Mouse (Mus musculus) liver, embryonic 14.5 days (tissue): Measurements from ENCODE around the gene Rrp15. TPM values are rescaled to one million over a fixed set of nuclear protein-coding genes. Genes with fewer than 3 reads are reported as not detected.

Experiments used
- ATAC-seq: fragments of 200-750 bp; cut with Nextera tagmentation; 2 replicates; pipeline ENCODE4 v1.8.0; 2017; ENCODE audit warnings: moderate number of reproducible peaks, mild to moderate bottlenecking, moderate library complexity; ENCODE audit not compliant: insufficient read depth
- DNase-seq, 3 experiments: peaks; one replicate each; pipeline ENCODE4 v3.0.0-alpha.2; 2012 to 2013; ENCODE audit warnings: low read depth in 3 of 3, low spot score in 3 of 3
- H3K27ac ChIP-seq: fragments of 300-500 bp; sonication (generic); 2 replicates; pipeline ENCODE4 v1.5.1; 2014; ENCODE audit warnings: moderate library complexity, mild to moderate bottlenecking, control low read depth, inconsistent platforms
- H3K27me3 ChIP-seq: fragments of 300-500 bp; sonication (generic); 2 replicates; pipeline ENCODE4 v1.6.1; 2014; ENCODE audit warnings: mild to moderate bottlenecking, low read length, moderate library complexity; ENCODE audit not compliant: control insufficient read depth, insufficient read depth
- H3K36me3 ChIP-seq: fragments of 300-500 bp; sonication (generic); replicated peaks from 2 replicates; pipeline ENCODE4 v1.6.1; 2014; ENCODE audit warnings: low read depth; ENCODE audit not compliant: control insufficient read depth, insufficient read depth
- H3K4me1 ChIP-seq, 2 experiments: fragments of 200-500 bp in 1 of 2; fragments of 300-500 bp in 1 of 2; sonication (generic) in 1 of 2; replicated peaks; 2 replicates each; pipeline ENCODE4 v1.6.1; 2012 to 2014; ENCODE audit warnings: antibody characterized with exemption in 1 of 2, inconsistent platforms in 1 of 2, low read length in 1 of 2; ENCODE audit not compliant: control insufficient read depth in 2 of 2, insufficient read depth in 2 of 2
- H3K4me2 ChIP-seq: fragments of 300-500 bp; sonication (generic); 2 replicates; pipeline ENCODE4 v1.6.1; 2014; ENCODE audit warnings: low read depth, mild to moderate bottlenecking, control low read depth, moderate library complexity
- H3K4me3 ChIP-seq, 2 experiments: fragments of 200-500 bp in 1 of 2; fragments of 300-500 bp in 1 of 2; sonication (generic) in 1 of 2; 2 replicates each; pipeline ENCODE4 v1.5.1; 2012 to 2014; ENCODE audit warnings: low read depth in 2 of 2, low read length in 2 of 2, mild to moderate bottlenecking in 2 of 2, control low read depth in 1 of 2, inconsistent platforms in 1 of 2, moderate library complexity in 1 of 2; ENCODE audit not compliant: insufficient read depth in 1 of 2
- H3K9ac ChIP-seq: fragments of 300-500 bp; sonication (generic); replicated peaks from 2 replicates; pipeline ENCODE4 v1.6.1; 2014; ENCODE audit warnings: mild to moderate bottlenecking, control low read depth, moderate library complexity
- H3K9me3 ChIP-seq: fragments of 300-500 bp; sonication (generic); 2 replicates; pipeline ENCODE4 v1.6.1; 2016; ENCODE audit warnings: low read length, mixed read lengths; ENCODE audit not compliant: control insufficient read depth
- CTCF ChIP-seq: IDR thresholded peaks from 2 replicates; pipeline ENCODE4 v1.5.1; 2016; ENCODE audit warnings: antibody characterized with exemption, low read depth, control low read depth
- EP300 ChIP-seq: IDR thresholded peaks from 2 replicates; pipeline ENCODE4 v1.6.1; 2016; ENCODE audit warnings: antibody characterized with exemption, low read depth
- WGBS: fragments of 180-500 bp; shearing (Covaris S2); extraction: QIAGEN DNeasy Blood & Tissue Kit; methylation state at CpG from one replicate; pipeline ENCODE4 v1.1.7; 2014; ENCODE audit not compliant: insufficient replicate concordance; 5-methylcytosine and 5-hydroxymethylcytosine counted together
- polyA plus RNA-seq, 2 experiments: library from polyadenylated mRNA; depleted of rRNA in 1 of 2; stranded (reverse) in 1 of 2; unstranded in 1 of 2; fragments of >200 nt; fragmentation: Nextera tagmentation in 1 of 2; extraction: Ambion mirVana in 1 of 2; gene quantifications; 2 replicates each; pipeline versions ENCODE4 v1.2.1 to v1.2.3; 2012 to 2014

Rrp15 gene
- polyA plus RNA-seq, 2 experiments: 21.7 to 29.1 TPM

GRCm38 (mm10) chr1:186675263-186675662, 73.9 kb downstream of the Rrp15 start:
- no peak overlapping the region for H3K27ac ChIP-seq
- no peak overlapping the region for H3K4me3 ChIP-seq
- no peaks in the 10 kb centered on the region for H3K27me3 ChIP-seq
- no peaks in the 10 kb centered on the region for H3K36me3 ChIP-seq
- H3K4me1 ChIP-seq: no peaks in the 10 kb centered on the region
- WGBS: 71% methylated on average over 6 of the region's 6 CpGs
- no peak overlapping the region for H3K9ac ChIP-seq
- no peaks in the 10 kb centered on the region for H3K9me3 ChIP-seq
- DNase-seq (no peak), ATAC-seq (no peak)
- TF ChIP-seq CTCF: no peak
- TF ChIP-seq EP300: no peak
- H3K4me2 ChIP-seq: no peak overlapping the region

DNA sequence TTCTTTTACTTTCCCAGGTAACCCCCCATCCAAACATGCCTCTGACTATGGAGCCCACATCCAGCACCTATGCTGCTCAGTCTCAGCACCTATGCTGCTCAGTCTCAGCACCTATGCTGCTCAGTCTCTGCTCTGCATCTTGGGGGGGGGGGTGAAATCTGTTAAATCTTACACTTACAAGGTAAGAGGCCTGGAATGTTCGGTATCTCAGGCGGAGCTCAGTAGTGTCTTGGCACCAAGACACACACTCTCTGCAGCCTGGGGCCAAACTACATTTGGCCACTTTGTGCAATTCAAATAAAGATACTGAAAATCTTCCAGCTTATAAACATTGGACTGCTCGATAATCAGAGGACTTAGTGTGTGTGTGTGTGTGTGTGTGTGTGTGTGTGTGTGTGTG, 74.5 kb downstream of the Rrp15 start:
- Histone ChIP-seq H3K4me2 (no peak overlapping the region), H3K4me1 (no peaks in the 10 kb centered on the region), H3K4me3 (no peak overlapping the region), H3K27ac (no peak overlapping the region), H3K36me3 (no peaks in the 10 kb centered on the region), H3K9me3 (no peaks in the 10 kb centered on the region), H3K27me3 (no peaks in the 10 kb centered on the region), H3K9ac (no peak overlapping the region)
- no peak for ATAC-seq
- TF ChIP-seq CTCF (no peak), EP300 (no peak)
- WGBS: 65% methylated on average over 3 of the region's 3 CpGs
- no peak for DNase-seq

DNA sequence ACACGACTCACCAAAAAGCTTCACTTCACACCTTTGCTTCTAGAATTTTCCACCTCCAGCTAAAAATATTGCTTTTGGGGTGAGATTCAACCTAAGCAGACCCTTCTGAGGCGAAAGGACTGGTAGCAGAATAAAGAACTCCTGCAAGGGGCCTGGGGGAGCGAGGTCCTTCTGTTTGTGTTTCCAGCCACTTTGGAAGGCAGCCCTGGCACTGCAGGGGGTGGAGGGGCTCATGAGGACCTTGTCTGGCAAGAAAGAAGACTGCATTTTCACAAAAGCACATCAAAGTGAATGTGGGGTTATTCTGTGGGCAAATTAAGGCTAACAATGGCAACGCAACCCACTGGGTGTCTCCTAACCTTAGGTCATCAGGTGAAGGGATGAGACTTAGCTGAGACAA, 76.0 kb downstream of the Rrp15 start:
- no peaks in the 10 kb centered on the region for H3K27me3 ChIP-seq
- no peak overlapping the region for H3K9ac ChIP-seq
- no peak for ATAC-seq
- WGBS: 69% methylated on average over 4 of the region's 4 CpGs
- H3K9me3 ChIP-seq: no peaks in the 10 kb centered on the region
- H3K4me2 ChIP-seq: no peak overlapping the region
- DNase-seq: no peak
- H3K27ac ChIP-seq: no peak overlapping the region
- no peaks in the 10 kb centered on the region for H3K36me3 ChIP-seq
- no peak overlapping the region for H3K4me3 ChIP-seq
- H3K4me1 ChIP-seq: no peaks in the 10 kb centered on the region
- TF ChIP-seq EP300 (no peak), CTCF (no peak)

Other genes with a start within 250 kb of the Rrp15 start
- 0.11 and 0.21 TPM in 2 replicates for gene Tgfb2, start 43.4 kb downstream of the Rrp15 start, polyA plus RNA-seq (2012; rRNA removed)
- gene Tgfb2, start 43.4 kb downstream of the Rrp15 start, polyA plus RNA-seq (2014; fragmentation: Nextera tagmentation; extraction: Ambion mirVana): 0.66 and 1.3 TPM in 2 replicates
- gene D1Pas1, start 218.1 kb upstream of the Rrp15 start, polyA plus RNA-seq (2012; rRNA removed): not detected in 2 replicates
- not detected in 2 replicates for gene D1Pas1, start 218.1 kb upstream of the Rrp15 start, polyA plus RNA-seq (2014; fragmentation: Nextera tagmentation; extraction: Ambion mirVana)